Mouse (Mus musculus) layer of hippocampus, adult 18-20 months (tissue): ENCODE measurements around the gene Dennd6b. TPM values are rescaled to one million over a fixed set of nuclear protein-coding genes. Genes with fewer than 3 reads are reported as not detected.
A peak's percentile ranks its signal among the peaks of the same experiment; 100 is the strongest.

Experiments used
- DNase-seq, 2 experiments: peaks; one replicate each; pipeline ENCODE4 v3.0.0; 2022; ENCODE audit warnings: low spot score in 2 of 2
- total RNA-seq, 2 experiments: library from RNA; stranded (reverse); gene quantifications; 2 replicates each; pipeline ENCODE4 v1.2.3; 2021

Dennd6b gene
- total RNA-seq, 2 experiments from 2014 or later = 34.8 to 39.1 TPM

- DNase-seq = peak in 1 of 2 experiments; percentile 30
These were observed 14.0 kb downstream of the Dennd6b start for GRCm38 (mm10) chr15:89182328-89182741.

GRCm38 (mm10) chr15:89181561-89182270, 14.6 kb downstream of the Dennd6b start:
- no peak for DNase-seq

DNA sequence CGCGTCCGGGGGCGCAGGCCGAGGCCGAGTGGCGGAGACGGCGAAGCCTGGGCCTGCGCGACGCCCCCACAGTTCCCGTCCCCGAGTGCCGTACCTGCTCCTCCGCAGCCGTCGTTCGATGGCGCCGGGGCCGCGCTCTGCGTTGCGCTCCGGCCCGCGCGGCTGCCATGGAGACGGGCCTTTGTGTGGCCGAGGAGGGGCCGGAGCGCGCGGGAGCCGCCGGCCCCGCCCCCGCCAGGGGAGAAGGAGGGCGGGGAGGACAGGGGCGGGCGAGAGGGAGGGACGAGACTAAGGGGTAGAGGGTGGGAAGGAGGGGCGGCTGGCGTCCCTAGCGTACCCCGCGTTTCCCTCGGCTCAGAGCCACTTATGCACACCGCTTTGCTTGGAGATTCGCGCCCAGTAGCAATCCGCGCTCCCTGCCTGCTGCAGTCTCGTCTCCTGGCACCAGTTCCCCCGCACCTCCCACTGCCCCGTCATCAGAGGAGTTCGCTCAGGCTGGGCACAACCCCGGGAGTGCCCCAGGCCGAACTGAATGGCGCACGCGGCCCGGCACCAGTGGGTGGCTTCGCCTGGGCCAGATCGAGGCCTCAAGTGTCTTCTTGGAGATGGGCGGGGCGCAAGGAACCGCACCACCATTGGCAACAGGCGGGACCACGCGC, 15.6 kb downstream of the Dennd6b start, which contains the start of gene Plxnb2:
Gene Plxnb2, minus strand, starts transcription at position 218 of the 659 bp plus-strand sequence.
- DNase-seq = peak; percentile 66 to 79

DNA sequence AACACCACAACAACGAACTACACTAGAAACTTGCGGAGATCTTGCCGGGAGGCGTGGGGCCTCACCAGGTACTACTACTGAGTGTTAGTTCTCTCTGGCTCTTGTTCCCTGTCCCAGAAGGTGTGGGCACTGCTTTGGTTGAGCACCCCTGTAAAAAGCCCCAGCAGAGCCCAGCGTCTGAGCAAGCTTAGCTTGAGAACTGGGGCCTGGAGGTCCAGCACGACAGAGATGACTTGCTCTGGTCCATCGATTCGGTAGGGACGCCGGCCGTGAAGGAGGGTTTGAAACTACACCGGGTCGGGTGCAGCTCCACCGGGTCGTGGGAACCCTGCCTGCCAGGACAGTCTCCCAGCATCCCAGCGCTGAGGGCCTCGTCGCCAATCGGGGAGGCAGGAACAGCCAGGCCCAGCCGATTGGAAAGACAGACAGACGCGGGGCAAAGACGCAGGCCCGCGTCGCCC, 16.2 kb downstream of the Dennd6b start:
- no peak for DNase-seq

- no peak for DNase-seq
These were observed 16.7 kb downstream of the Dennd6b start for GRCm38 (mm10) chr15:89179630-89179964.

DNA sequence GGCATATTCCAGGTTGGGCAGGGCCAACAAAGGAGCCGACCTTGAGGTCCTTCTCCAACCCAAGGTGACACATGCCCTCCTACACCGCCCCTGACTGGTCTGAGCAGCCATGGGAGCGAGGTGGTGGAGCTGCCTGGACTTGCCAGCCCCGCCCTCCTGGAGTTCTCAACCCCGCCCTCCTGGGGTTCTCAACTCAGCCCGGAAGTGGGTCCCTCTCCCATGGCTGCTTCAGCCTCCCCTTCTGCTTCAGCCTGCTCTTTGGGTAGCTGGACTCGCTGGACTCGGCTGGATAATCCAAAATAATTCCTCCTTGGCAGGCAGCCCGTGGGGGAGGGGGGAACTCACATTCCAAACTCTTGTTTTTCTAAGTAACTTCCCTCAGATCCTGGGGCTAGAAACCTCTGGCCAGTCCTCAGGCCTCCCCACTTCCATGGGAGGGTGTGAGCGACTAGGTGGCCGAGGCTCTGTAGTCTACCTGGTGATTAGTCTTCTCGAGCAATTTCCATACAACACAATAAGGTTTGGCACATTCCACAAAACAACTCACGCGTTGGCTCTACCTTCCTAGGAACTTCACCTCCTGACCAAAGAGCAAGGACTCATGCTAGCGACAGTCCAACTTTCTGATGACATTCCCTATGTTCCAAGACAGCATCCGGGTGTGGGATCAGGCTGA, 17.2 kb downstream of the Dennd6b start:
- DNase-seq = peak in 1 of 2 experiments; percentile 34

DNA sequence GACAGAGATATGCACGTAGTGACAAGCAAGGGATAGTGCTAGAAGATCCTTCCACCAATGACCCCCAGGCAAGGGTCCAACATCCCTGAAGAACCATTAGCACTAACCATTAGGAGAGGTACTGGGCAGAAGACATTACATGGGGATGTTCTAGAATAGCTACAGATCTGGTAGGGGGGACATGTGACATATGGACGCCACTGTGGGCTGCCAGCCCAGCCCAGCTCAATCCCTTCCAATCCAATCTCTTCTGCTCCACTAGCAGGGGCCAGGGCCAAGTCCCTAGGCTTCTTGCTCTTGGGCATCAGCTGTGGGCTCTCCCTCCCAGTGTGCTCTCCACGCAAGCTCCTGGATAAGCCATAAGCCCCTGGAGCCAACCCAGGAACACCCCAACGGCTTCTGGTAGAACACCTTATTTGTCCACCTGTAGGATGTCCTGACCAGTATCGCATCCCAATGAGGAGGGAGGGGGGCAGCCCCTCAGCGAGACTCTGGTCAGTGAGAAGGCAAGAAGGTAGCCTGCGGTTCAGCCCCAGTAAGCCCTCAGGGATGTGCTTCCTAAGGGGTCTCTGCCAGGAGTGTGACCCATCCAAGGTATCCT, 17.9 kb downstream of the Dennd6b start:
- DNase-seq = no peak

DNA sequence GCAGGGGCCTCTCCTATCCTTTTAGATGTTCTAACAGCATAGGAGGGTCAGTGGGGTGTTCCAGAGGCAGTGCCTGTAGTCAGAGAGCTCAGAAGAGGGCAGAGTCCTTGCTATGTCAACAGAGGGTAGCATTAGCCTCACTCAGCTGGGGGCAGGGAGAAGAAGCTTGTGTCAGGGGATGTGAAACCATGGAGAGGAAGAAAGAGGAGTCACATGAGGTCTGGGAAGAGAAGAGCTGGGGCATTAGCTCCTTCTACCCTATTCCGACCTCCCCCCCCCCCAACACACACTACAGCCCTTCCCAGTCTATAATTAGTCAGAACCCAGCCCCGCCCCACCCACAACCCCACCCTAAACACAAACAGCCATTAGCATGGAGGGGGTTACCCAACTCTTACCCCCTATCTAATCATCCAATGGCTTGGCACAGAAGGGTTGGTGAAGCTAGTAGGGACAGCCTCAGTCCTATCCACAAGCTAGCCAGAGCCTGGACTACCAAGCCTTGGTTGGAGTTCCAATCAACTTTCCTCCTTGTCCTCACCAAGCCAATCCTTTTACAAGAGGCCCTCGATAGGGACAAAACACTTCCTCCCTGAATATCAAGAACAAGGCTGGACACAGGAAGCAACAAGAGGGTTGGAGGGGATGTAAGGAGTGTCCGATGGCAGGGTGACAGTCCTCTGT, 18.6 kb downstream of the Dennd6b start:
- no peak for DNase-seq

DNA sequence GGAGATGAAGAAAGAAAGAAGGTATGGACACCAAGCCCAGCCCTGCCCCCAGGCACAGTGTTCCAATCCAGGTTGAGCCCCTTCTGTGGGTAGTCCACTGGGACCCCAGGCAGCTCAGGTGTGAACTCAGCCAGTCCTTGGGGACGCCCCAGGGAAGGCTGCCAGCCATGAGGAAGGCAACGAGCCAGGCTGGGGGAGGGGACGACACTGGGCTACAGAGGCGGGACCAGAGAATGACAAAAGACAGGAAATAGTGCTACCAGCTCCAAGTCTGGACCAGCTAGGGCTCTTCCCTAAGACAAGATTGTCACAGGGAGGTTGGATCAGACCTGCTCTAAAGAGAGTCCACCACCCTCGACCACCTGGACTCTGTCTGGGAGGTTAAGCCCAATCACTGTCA, 19.2 kb downstream of the Dennd6b start:
- DNase-seq = peak in 1 of 2 experiments; percentile 56

DNA sequence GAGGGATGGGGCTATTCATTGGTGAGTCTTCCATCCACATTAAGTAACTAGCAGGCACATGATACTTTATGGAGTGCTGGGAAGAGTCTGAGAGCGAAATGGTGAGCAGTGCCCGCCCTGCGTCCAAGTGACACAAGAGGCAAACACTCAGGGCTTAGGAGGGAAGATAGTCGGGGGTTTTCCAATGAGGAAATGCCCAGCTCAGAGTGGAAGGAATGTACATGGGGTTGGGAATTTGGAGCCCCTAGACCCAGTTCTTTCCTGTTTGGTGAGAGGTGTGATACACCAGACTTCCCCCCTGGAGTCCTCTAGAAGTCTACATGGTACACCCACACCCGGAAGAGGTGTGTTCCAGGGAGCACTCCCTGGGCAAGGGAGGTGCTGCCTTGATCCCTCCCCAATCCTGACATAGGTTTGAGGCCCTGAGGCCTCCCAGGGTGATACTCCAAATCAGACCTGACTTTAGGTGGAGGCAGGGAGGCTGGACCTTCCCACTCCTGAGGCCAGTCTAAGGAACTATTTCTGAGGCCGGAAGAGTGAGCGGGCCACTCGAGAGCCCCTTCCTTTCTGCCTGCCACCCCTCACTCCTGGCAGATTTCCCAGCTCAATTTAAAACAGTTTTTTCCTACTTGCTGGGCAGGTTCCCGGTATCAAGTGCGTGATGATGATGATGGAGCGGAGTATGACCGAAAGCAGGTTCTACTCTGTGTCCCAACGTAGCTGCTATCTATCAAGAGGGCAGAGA, 20.7 kb downstream of the Dennd6b start:
- no peak for DNase-seq

DNA sequence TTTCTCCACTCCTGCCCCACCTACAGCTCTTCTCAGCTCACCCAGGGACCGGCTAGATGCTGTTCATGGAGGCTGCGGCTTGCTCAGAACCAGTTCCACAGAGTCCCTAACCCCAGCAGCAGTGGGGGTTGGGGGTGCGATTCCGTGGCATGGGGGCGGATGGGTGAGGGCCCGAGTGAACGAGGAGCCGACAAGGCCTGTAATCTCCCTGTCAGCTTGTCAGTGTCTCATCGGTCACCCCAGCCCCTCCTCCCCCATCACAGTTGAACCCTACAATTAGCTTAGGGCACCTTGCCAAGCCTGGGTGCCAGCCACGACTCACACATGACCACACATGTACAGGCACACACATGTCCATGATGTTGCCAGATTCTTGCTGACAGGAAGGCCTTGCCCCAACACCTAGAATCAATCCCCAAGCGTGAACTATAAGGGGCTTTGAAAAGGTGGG, 21.4 kb downstream of the Dennd6b start:
- no peak for DNase-seq

- peak in 1 of 2 experiments; percentile 22 for DNase-seq
These were observed 22.4 kb downstream of the Dennd6b start for GRCm38 (mm10) chr15:89173906-89174214.

DNA sequence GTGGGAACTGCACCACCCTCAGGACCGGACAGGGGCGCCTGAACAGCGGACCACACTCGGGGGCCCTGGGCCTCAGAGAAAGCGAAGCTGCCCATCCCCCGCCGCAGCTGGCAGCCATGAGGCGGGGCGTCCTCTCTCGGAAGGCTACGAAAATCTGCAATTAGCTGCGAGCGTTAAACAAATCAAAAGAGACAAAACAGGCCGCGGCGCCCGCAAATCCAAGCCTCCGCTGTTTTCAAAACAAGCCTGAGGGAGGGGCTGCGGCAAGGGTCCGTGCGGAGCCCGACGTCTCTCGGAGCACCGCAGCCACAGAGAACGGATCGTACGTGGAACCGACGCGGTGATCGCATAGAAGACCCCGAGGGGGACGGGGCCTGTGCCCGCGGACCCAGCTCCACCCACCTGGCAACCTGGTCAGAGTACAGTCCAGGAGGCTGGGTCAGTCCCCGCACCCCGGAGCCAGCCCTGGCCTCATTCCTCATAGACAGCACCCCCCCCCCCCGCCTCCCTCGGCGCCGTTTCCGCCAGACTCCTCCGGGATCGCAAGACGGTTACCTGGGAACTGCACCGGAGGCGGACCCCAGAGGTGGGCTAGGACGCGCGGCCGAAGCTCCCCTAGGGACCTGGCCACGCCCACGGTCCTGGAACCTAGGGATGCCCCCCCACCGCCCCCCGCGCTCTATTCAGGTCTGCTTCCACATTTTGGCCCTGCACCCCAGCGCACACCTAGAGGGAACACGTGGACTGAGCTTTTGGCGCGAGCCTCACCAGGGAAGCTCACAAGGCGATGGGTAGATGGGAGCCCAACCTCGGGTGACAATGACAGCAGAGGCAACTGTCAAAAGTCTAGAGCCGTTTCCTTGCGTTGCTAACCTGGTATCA, 23.0 kb downstream of the Dennd6b start:
- DNase-seq = peak in 1 of 2 experiments; percentile 61

DNA sequence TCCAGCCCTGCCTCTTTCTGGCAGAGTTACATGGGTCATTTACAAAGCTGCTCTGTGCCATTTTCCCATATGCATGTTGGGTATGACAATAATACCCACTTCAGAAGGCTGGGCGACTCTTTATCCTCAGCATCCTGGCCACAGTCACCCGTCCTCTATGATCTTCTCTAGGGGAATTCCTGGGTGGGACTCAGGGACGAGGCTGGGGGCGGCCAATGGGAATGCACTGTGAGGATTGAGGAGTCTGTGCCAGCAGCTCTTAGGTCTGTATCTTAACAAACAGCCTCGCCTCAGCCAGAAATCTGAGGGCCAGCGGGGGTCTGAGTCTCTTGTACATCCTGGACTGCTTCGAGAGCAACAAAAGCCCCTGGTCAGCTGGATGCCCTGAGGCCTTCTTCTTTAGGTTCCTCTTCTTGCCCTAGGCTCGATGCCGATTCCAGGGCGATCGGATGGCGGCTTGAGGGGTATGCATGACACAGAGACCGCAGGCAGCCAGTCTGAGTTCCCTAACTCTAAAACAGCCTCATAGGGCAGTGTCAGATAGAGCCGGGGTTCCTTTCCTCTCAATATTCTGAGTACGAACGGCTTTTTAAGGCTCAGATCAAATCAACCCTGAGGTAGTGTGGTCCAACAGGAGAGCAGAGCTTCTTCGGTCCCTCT, 23.9 kb downstream of the Dennd6b start:
- DNase-seq = no peak

GRCm38 (mm10) chr15:89171526-89172051, 24.7 kb downstream of the Dennd6b start:
- no peak for DNase-seq

- no peak for DNase-seq
These were observed 26.2 kb downstream of the Dennd6b start for GRCm38 (mm10) chr15:89170102-89170501.

GRCm38 (mm10) chr15:89169431-89169830, 26.9 kb downstream of the Dennd6b start:
- DNase-seq = peak; percentile 81 to 95

GRCm38 (mm10) chr15:89168922-89169321, 27.4 kb downstream of the Dennd6b start:
- DNase-seq = no peak

- DNase-seq = no peak
These were observed 30.8 kb downstream of the Dennd6b start for GRCm38 (mm10) chr15:89165478-89165877.
